Mouse (Mus musculus): ENCODE measurements around the gene Olfr10. TPM values are rescaled to one million over a fixed set of nuclear protein-coding genes. Genes with fewer than 3 reads are reported as not detected.
"Not testable (repeated sequence)": the region's sequence is repeated elsewhere in the genome, so short reads cannot be mapped to it uniquely, and the experiment has no call there.

The Olfr10 gene
- total RNA-seq (2022), result not detected

DNA sequence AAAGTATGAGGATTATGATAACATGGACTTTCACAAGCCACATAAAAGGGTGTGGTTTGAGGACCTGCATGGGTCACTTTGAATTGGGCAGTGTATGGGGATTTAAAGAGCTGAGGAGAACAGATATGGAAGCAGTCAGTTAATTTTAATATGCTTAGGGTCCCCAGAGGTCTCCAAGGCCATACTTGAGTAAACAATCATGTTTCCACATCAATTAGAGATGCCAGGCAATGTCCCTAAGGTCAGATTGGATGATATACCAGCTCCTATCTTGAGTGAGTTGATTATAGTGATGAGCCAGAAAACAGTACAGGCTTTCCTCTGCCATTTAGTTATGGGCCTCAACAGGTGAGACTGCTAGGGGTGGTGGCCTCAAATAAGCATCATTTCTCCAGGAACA, at the start of gene Olfr10:
Olfr10 (plus strand) TSS at position 301 of the 400 bp plus-strand sequence.
- DNase-seq, result no peak

DNA sequence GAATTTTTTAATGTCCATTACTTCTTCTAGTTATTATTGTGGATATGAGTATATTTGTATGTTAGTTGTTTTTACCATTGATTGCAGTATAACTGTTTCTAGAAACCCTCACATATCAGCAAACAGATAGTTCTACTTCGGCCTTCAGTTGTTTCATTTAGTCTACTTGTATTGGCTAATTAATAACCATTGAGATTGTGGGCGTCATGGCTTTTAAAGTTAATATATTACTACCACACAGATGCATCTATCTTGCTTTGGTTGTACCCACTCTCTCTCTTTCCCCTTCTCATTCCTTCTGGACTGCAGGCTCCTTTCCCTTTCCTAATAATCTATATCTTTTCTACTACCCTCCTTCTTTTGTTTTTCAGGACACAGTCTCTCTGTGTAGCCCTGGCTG, 45.2 kb upstream of the Olfr10 start:
- DNase-seq, result no peak

DNA sequence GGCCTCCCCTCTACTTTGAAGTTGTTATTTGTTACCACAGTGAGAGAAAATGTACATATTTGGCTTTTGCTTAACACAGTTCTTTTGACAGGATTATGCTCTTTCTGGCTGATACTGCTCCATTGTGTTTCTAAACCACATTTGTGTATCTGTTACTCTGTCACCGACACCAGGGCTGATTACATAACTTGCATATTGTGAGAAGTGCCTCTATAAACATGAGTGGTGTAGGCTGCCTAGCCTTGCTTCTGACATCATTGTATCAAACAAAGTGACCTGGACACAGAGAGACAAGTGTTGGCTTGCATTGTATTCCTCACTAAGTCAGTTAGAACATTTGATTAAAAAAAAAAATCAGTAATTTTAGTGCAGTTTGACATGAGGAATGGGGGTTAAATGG, 44.7 kb upstream of the Olfr10 start:
- no peak for DNase-seq

DNA sequence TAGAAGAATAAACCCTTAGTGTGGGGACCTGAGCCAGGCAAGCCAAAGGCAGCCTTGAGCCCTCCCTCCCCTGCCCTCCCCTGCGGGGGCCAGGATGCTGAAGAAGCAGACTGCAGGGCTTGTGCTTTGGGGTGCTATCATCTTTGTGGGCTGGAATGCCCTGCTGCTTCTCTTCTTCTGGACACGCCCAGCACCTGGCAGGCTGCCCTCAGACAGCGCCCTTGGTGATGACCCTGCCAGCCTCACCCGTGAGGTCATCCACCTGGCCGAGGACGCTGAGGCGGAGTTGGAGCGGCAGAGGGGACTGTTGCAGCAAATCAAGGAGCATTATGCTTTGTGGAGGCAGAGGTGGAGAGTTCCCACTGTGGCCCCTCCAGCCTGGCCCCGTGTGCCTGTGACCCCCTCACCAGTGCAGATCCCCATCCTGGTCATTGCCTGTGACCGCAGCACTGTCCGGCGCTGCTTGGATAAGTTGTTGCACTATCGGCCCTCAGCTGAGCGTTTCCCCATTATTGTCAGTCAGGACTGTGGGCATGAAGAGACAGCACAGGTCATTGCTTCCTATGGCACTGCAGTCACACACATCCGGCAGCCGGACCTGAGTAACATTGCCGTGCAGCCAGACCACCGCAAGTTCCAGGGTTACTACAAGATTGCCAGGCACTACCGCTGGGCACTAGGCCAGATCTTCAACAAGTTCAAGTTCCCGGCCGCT, 43.8 kb upstream of the Olfr10 start:
- peak; percentile 88 for DNase-seq

DNA sequence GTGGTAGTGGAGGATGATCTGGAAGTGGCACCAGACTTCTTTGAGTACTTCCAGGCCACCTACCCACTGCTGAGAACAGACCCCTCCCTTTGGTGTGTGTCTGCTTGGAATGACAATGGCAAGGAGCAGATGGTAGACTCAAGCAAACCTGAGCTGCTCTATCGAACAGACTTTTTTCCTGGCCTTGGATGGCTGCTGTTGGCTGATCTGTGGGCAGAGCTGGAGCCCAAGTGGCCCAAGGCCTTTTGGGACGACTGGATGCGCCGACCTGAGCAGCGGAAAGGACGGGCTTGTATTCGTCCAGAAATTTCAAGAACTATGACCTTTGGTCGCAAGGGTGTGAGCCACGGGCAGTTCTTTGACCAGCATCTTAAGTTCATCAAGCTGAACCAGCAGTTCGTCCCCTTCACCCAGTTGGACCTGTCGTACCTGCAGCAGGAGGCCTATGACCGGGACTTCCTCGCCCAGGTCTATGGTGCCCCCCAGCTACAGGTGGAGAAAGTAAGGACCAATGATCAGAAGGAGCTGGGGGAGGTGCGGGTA, 43.2 kb upstream of the Olfr10 start:
- DNase-seq, result no peak

DNA sequence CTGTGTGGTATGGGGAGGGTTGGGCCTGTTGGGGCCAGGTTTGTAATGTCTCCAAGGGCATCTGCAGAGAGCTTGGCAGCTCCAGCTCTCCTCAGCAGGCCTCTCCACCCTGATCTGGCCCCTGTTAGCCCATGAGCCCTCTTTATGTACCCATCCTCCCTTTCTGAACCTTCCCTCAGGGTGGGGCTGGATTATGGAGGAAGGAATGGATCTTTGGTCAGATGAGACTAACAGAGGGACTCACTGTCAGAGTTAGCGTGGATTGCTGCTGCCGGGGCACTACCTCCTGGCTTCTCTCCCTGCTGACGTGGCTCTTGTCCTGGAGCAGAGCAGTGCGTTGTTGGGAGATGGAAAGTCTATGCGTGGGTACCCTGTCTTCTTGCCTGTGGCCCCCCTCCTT, 42.3 kb upstream of the Olfr10 start:
- no peak for DNase-seq

DNA sequence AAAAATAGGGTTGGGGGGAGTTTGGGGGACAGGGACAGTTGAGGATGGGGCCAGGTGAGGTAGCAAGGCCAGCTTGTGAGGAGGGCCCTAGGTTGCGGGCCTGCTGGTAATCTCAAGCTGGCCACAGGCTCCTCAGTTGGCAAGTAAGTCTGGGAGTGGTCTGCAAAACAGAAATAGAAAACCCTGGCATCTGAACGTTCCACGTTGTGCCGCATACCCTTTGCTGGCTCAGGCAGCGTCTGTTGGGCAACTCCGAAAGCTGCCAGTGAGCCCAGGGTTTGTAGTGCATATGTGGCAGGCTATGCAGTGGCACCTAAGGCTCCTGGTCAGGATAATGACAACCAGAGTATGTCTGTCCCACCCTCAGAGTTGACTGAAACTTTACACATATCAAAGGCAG, 41.4 kb upstream of the Olfr10 start:
- no peak for DNase-seq

DNA sequence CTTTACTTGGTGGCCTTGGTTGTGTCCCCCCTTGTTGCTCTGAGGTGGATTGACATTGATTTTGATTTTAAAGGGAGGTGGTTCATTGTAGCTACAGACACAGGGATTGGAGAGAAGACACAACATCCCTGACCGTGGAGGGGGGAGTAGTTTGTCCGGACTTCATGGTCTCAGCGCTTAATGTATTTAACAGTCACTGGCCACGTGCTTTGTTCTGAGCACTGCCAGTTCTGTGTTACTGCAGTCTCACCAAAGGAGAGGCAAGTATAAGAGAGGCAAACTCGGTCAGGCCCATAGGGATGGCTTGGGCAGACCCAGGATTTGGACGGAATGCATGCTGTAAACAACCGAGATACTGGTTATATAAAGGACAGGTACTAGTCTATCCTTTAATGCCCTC, 40.5 kb upstream of the Olfr10 start:
- no peak for DNase-seq

DNA sequence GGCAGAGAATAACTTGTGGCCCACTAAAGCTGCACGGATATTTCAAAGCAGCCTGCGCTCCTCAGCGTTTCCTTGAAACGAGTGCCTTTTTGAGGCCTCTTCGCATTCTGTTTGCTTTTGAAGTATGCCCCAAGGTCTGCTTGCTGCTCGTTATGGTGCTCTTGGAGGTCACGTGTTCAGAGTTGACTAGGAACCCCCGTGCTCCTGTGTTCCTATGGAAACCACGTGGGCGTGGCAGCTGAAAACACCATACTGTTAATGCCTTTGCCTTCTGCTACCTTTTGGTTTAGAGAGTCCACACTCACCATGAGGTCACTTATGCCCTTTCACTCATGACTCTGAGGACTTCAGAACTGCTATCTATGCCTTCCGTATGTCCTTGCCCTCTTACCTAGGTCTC, 39.9 kb upstream of the Olfr10 start:
- DNase-seq, result no peak

DNA sequence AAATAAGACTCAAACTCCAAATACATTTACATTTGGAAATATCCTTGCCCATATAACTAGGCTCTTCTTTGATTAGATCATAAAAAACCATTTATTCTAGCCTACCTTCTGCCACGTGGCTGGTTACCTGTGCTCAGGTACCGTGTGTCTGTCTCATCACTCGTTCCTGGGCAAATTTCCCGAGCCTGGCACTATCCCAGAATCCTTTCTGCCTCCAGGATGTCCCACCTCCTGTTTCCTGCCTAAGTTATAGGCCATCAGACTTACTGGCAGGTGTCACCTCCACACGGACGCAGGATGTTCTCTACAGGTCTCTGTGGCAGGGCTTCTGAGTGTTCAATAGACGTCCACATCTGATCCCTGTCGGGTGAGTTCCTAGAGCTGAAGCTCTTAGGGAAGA, 39.4 kb upstream of the Olfr10 start:
- DNase-seq, result no peak

DNA sequence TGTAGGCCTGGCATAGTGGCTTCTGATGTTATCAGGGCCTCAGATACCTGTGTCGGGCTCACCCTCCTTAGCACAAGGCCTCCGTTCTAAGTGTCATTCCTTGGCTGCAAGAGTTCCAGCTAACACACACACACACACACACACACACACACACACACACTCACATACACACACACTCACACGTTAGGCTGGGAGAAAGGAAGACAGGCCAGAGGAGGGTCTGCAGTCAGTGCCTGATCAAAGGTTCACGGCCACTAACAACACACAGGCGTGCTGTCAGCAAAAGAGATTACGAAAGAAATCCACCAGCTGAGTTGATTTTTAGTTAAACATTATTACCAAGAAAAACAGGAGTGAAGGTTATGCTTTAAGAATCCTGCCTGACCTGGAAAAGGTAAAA, 37.9 kb upstream of the Olfr10 start:
- no peak for DNase-seq

DNA sequence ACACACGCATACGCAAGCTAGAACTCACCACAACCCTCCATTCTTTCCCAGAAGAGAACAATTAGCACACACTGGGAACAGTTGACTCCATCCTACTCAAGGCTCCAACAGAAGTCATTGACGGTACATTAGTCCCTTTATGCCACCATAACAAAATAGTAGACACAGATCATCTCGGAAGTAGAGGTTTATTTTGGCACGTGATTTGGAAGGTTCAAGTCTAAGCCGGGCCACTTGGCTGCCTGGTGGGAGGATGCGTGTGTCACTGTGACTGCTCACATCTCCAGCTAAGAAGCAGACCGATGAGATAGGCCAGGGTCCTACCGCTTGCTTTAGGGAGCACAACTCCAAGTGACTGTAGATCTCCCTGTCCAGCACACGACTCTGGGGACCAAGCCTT, 37.2 kb upstream of the Olfr10 start:
- no peak for DNase-seq

DNA sequence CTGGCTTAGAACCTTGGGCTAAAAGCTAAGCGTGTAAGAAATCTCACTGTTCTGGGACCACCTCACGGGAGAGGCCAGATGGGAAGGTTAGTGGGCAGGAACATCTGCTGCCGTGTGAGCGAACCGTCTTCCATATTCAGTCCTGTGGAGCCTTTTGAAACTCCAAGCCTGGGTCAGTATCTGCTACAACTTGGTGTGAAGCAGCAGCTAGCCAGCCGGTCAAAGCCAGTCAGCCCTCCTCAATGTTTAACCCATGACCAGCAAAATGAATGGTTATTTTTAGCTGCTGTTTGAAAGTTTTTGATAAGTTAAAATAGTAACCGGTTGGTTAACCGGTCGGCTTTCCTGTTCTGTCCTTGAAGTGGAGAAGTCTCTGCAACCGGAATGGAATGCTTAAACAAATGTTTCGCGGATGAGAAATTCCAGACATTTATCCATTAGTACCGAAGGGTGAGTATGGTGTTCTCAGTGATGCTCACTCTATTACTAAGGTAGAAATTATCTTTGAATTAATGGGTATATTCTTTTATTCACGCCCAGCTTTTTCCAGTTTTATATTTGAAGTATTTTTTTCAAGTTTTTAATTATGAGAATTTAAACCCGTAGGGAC, 36.5 kb upstream of the Olfr10 start:
- DNase-seq, result no peak

DNA sequence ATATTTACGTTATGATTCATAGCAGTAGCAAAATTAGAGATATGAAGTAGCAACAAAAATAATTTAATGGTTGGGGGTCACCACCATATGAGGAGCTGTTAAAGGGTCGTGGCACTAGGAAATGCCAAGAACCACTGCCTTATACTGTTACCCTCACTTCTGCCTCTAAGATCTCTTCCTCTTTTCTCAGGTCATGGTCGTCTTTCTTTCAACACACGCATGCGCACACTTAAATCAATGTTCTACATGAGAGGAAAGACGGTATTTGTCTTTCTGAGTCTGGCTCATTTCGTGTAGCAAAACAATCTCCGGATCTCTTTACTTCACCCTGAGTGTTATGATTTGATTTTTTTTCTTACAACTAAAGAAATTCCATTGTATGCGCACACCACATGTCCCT, 34.8 kb upstream of the Olfr10 start:
- no peak for DNase-seq

DNA sequence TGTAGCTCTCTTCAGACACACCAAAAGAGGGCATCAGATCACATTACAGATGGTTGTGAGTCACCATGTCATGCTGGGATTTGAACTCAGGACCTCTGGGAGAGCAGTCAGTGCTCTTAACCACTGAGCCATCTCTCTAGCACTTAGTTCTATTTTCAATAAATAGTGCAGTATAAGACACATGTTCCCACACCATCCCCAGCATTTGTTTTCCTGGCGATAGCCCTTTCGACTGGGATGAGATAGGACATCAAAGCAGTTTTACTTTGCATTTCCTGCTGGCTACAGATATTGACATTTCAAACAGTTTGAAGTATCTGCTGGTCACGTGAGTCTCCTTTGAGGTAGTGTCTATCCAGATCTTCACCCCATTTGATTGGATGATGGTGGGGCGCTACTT, 34.2 kb upstream of the Olfr10 start:
- DNase-seq, result no peak

DNA sequence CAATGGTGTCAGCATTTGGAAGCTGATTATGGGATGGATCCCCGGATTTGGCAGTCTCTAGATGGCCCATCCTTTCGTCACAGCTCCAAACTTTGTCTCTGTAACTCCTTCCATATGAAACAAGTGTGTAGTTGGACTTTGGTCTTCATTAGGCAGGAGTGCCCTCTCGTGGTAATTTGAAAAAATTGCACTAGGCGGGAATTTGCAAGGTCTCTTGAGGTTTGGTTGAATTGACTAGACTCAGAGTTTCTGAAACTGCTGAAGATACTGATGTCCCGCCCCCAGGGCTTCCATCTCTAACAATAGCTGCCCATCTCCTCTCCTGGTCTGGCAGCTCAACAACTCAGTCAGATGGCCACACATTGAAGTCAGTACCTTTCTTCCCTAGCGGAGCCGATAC, 33.2 kb upstream of the Olfr10 start:
- no peak for DNase-seq

DNA sequence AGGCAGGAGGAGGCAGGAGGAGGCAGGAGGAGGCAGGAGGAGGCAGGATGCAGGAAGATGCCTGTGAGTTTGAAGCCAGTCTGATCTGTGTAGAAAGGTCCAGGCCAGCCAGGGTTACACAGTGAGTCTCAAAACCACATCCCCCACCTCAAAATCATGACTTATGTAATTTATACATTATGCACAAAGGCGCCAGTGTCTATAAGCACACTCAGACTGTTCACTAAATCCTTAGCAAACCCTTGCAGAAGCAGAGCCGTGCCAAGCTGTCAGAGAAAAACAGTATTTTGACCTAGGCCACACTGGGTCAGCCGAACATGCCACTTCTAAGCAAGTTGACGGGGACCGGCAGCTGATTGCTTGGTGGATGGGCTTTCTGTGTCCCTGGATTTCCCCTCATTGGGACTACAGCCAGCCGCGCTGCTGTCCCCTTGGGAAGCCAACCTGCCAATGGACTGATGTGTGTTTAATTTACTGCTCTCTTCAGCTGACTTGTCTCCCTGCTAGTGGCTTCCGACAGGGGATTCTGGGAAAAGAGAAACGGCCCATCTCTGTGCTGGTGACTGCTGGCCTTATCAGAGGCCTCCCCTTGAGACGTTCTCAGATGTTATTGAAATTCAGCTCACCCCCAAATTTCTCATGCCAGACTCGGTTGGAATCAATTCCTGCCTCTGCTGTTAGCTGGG, 30.6 kb upstream of the Olfr10 start:
- DNase-seq, result no peak

DNA sequence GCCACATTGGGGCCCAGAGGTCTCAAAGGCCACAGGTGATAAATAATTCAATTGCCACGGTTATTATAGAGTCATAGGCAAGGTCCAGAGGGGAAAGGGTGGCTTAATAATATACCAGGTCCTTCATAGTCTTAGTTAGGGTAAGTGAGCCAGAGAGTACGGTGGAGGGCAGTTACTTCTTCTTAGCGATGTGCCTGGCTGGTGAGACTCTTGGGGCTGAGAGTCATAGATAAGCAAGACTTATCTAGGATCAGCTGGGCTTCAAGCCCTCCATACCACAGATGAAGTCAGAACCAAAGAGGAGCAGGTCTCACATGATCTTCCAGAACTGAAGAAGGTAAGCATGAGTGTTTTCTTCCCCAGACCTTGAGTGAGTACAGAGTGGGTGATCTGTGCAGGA, 26.3 kb upstream of the Olfr10 start, which contains the start of gene Olfr1393:
Olfr1393 (plus strand) TSS at position 83 of the 400 bp plus-strand sequence.
- DNase-seq, result no peak

DNA sequence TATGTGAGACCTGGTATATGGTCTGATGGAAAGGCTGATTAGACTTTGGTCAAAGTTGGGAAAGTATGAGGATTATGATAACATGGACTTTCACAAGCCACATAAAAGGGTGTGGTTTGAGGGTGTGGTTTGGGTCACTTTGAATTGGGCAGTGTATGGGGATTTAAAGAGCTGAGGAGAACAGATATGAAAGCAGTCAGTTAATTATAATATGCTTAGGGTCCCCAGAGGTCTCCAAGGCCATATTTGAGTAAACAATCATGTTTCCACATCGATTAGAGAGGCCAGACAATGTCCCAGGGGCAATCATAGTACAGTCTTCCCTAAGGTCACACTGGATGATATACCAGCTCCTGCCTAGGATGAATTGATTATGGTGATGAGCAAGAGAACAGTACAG, 19.6 kb upstream of the Olfr10 start, which contains the start of gene Olfr1392:
Olfr1392 (plus strand) TSS at position 301 of the 400 bp plus-strand sequence.
- not testable (repeated sequence) for DNase-seq

DNA sequence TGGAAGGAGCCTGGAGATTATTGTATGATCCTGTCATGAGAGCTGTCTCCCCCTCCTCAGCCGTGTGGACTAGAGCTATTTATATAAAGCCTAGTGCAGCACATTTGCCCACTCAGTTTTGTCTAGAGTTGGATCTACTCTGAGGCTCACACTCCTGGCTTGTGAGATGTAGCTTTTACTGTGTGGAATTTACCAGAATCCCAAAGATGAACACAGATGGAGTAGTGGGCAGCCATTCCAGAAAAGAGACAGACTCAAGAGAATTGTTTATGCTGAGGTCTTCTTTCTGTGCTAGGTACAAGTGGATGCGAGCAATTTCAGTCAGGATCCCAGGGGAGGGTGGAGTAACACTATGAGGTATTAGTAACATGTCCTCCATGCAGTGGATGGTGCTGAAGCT, 17.3 kb upstream of the Olfr10 start:
- DNase-seq, result no peak

DNA sequence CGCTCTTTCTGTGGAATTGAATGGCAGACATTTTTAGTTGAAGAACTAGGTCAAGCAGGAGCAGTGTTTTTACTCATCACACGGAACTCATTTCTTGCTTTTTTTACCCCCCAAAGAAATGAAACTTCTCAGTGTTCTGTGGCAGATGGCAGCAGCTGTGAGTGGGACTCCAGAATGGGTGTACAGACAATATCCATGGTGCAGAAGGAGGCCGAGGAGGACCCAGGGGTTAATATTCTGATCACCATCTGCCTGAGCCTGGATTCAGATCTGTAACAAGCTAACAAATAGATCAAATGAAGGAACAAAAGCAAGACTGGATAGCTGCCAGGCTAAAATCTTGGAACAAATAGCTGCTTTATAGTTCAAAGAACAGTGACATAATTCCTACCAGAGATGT, 11.8 kb upstream of the Olfr10 start:
- DNase-seq, result no peak

DNA sequence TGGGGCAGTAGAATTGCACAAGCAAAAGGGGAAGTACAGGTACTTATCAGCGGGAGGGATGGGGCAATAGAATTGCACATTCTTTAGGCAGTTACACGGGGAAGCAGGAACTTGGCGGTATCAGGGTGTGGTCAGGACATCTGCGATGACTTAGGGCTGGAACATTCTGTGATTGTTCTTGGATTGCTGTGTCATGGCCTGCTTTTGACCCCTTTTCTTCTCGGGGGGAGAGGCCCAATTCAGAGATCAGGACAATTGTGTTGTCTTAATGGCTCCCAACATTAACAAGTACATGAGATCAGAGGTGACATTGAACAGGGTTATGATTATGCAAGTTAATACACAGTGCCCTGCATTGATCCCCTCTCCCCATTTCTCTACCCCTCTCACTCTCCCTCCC, 4.0 kb downstream of the Olfr10 start:
- not testable (repeated sequence) for DNase-seq

DNA sequence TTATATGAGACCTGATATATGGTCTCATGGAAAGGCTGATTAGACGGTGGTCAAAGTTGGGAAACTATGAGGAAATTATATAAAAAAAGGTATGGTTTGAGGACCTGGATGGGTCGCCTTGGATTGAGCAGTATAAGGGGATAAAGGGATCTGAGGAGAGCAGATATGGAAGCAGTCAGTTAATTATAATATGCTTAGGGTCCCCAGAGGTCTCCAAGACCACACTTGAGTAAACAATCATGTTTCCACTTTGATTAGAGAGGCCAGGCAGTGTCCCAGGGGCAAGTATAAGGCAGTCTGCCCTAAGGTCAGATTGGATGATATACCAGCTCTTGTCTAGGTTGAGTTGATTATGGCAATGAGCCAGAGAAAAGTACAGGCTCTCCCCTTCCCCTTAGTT, 17.9 kb downstream of the Olfr10 start, which contains the start of gene Olfr1391:
Olfr1391 (plus strand) TSS at position 301 of the 400 bp plus-strand sequence.
- no peak for DNase-seq

Data from adrenal gland, adult 8-10 months (tissue).